Mouse (Mus musculus): ENCODE data around the gene Catip. TPM values are rescaled to one million over a fixed set of nuclear protein-coding genes. Genes with fewer than 3 reads are reported as not detected.
"Not testable (repeated sequence)": the region's sequence is repeated elsewhere in the genome, so short reads cannot be mapped to it uniquely, and the experiment has no call there.

The Catip gene
- total RNA-seq, 2 experiments from 2014 or later = 0.18 to 0.28 TPM

- intact Hi-C loops (cut with DNase I) = no loop called here
Measured at GRCm38 (mm10) chr1:74394311-74394710, 32.4 kb downstream of the Catip start.

DNA sequence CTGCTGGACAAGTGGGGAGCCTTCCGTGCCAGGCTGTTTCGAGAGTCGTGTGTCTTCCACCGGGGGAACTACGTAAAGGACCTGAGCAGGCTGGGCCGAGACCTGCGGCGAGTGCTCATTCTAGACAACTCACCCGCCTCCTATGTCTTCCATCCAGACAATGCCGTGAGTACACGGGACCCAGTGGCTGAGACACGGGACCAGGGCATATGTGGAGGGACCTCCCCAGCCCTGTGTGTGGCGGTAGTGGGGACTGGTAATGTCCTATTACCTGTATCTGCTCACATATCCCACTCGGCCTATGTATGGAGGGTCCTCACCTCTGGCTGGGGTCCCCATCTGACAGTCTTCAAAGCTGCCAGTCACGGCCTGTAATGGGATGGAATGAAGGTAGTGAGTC is 33.0 kb downstream of the Catip start:
- no peak for DNase-seq (ENCODE audit: low spot score)
- intact Hi-C loops (cut with DNase I) = no loop called here

More at GRCm38 (mm10) chr1:74394311-74394710, 32.4 kb downstream of the Catip start:
- no peak for DNase-seq (ENCODE audit: low spot score)

GRCm38 (mm10) chr1:74395290-74395689 is 33.4 kb downstream of the Catip start:
- no peak for DNase-seq (ENCODE audit: low spot score)
- intact Hi-C loops (cut with DNase I) = no loop called here

DNA sequence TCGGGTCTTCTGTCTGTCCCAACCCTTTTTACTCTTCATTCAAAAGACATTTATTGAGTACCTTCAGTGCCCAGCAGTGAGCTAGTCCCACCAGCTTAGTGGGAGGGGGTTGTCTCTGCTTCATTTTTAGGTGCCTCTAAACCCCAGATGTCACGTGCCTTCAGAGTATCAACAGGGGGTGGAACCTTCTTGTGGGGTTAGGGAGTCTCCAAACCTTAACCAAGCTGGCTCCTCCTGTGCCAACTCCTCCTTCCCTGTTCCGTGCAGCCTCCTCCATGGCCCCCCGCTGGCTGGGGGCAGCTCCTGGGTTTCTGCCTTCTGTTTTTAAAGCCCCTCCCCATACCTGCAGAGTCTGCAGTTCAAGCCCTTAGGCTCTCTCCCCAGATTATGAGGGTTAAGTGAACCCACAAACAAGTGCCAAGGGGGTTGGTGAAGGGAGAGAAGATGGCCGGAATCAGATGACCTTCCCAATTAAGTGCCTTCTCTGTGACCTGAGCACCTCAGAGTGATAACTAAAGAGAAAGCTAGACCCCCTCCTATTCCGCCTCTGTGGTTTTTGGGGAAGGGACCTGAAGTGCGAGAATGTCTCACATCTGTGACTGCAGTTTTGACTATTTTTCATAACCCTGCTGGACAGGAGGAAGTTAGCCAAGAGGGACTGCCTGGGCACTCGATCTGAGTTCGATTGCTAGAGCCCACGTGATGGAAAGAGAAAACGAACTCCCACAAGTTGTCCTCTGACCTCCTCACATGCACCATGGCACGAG is 34.7 kb downstream of the Catip start:
- intact Hi-C loops (cut with DNase I); DNase-seq (ENCODE audit: low spot score): not testable (repeated sequence)

DNA sequence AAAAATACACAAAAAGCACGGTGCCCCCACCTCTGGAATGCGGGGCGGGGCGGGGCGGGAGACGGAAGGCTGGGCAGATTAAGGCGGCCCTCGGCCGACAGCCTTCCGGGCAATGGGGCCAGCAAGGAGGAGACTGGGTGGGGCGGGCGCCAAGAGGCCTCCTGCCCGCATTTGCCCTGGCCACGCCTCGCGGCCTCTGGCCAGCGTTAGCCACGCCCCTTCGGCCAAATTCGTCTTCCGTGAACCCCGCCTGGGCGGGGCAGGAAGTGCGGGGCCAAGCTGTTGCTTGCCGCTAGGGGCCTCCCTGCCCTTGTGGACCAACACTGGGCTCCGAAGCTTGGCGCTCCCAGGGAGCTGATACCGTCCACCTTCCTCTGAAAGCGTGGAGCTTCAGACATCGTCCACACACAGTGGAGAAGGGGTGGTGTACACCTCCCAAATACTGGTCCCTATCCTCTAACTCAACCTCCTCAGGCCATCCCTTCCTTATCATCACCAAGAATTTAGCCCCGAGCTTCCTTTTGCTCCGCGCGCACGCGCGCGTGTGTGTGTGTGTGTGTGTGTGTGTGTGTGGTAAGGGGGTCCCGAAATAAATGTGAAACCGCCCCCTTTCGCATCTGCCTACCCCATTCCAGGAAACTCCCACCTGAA is 35.5 kb downstream of the Catip start:
- peak; percentile 99 for DNase-seq (ENCODE audit: low spot score)
- intact Hi-C loops (cut with DNase I) = no loop called here

DNA sequence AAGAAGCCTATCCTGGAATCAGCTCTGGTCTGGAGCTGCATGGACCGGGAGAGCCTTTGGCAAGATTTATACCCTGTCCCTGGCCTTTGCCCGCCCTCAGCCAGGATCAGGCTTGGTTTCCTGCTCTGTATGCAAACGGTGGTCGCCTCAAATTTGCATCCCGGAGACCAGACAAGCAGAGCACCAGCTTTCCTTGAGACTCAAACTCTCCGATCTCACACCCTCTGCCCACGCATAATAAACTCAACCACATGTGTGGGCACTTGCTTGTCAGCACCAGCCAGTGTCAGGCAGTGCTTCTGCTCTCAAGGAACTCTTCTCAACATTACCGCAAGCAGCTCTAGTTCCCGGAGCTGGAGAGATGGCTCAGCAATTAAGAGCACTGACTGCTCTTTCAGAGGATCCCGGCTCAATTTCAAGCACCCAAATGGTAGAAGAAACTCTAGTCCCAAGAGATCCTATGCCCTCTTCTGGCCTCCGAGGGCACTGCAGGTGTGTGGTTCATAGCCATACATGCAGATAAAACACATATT is 36.1 kb downstream of the Catip start:
- peak; percentile 44 for DNase-seq (ENCODE audit: low spot score)
- intact Hi-C loops (cut with DNase I) = loop anchor here (2.0 kb wide), 1 partner anchor 55 kb away; no protein-coding TSS in a partner anchor

GRCm38 (mm10) chr1:74400531-74400930 is 38.6 kb downstream of the Catip start:
- no peak for DNase-seq (ENCODE audit: low spot score)
- intact Hi-C loops (cut with DNase I) = no loop called here

DNA sequence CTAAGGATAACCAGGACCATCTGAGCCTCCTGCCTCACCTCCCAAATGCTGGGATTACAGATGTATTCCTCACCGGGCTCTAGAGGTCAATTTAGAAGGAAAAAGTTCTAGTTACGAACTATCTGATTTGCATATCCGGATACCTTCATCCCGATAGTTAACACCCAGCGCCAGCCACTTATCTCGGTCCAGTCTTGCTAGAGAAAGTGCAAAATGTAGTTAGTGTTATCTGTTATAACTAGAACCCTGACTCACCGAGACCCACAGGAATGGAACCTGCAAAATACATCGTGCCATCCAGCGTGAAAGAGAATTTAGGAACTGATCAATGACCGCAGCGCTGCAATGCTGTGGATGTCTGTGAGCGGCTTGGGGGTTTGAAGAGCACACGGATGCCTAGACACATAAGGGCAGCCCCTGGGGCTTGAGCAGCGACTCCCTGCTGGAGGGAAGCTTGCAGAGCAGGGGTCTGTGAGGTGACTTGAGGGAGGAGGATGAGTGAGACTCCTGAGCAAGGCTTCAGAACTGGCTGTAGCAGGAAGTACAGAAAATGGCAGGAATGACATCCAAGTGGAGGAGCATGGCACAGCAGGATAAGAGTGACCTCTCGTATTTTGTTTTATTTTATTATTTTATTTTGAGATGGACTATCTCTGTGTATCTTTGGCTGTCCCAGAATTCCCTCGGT is 39.3 kb downstream of the Catip start:
- intact Hi-C loops (cut with DNase I) = no loop called here
- no peak for DNase-seq (ENCODE audit: low spot score)

DNA sequence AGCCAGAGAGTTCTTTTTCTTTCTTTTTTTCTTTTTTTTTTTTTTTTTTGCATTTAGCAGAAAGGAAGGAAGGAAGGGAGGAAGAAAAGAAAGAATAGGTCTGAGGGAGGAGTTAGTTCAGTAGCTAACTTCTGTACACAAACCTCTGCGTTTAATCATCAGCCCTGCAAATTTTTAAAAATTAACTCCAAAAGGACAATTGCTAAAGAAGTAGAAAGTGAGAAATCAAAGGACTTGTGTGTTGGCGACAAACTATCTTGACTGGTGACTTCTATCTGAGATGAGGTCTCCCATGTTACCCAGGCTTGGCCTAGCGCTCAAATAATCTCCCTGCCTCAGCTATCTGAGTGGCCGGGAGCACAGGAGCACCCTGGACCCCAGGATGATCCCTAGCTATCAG is 42.3 kb downstream of the Catip start:
- intact Hi-C loops (cut with DNase I) = no loop called here
- no peak for DNase-seq (ENCODE audit: low spot score)

DNA sequence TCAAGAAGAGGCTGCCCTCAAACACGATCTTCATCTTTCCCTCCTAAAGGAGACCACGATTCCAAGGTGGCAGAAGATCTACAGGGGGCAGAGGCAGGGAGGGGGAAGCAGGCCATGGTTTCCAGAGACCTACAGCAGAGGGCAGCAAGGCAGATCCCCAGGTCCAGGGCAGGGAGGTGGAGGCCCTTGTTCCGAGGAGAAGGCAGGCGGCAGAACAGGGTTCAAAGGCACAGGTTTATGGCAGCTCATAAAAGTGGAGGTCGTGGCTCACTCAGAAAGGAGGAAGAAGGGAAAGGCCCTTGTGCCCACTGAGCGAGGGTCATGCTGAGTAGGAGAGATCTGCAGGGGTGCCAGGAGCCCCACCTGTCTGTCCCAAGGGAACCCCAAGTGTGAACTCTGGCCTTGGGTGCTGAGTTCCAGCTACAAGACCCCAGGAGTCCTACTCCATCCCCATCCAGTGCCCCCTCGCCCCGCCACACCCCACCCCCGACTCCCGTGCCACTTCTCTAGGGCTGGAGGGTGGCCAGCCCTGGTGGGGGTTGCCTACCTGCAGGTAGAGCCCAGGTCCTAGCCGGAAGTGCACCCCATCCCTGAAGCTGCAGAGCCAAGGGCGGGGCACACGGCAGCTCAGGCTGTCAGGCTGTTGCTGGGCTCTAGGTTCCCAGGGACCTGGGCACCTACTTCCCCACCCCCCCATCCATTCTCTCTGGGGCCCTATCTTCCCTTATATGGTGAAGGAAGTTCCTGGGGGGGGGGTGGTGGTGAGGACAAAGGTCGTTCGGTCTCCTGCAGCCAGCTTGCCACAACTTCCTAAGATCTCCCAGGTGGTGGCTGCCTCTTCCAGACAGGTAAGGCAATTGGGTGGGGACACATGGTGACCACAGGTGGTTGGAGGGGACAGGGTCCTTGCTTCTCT is 46.9 kb downstream of the Catip start, which contains the start of gene Vil1:
Gene Vil1 (plus strand): TSS at position 788 of the 916 bp plus-strand sequence.
- DNase-seq (ENCODE audit: low spot score) = no peak
- intact Hi-C loops (cut with DNase I) = no loop called here

DNA sequence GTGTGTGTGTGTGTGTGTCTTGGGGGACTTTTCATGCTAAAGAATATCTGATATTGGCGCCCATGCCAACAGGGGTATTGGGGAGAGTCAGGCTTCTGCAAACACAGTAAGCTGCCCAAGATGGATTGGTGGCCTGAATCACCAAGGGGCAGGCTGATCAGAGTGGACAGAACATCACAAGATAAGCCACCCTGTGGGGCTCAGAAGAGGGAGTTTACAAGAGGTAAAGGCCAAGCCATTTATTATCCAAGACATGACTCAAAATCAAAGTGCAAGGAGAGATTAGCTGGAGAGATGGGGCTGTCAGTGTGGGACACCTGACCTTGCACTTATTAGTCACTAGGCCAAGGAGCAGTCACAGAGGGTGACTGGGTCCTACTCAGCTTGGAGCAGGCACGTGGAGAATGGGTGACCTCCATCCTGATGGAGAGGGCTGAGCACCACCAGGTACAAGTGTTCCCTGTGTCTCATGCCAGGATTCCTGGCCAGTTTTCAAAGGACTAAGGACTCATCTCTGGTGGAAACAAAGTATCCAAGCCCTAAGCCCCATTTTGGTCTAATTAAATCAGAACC is 49.9 kb downstream of the Catip start:
- DNase-seq (ENCODE audit: low spot score) = no peak
- intact Hi-C loops (cut with DNase I) = no loop called here

- intact Hi-C loops (cut with DNase I) = no loop called here
- no peak for DNase-seq (ENCODE audit: low spot score)
Measured at GRCm38 (mm10) chr1:74412711-74413110, 50.8 kb downstream of the Catip start.

DNA sequence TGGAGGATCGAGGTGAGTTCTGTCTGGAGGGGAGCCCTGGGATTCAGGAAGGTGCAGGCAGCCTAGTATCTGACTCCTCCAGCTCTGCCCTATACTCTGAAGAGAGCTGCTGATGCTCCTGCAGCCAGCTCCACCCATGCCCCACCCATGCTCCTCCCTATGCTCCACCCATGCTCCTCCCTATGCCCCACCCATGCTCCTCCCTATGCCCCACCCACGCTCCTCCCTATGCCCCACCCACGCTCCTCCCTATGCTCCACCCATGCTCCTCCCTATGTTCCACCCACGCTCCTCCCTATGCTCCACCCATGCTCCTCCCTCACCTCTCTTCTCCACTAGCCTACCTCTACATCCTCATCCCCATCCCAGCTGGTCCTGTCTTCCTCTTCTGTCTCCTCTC is 53.2 kb downstream of the Catip start:
- intact Hi-C loops (cut with DNase I) = no loop called here
- DNase-seq (ENCODE audit: low spot score) = no peak

Small RNAs within 50 kb of the gene (microRNA-seq; reads per million reads assigned to microRNA genes)
- gene Mir26b = 27,739 reads per million, percentile 97 among the genes with 10 or more reads in this experiment

Other genes with a start within 250 kb of the Catip start
- gene Tns1, start 237.7 kb upstream of the Catip start, total RNA-seq (2021) = 100 to 1,000 TPM; 679 to 701 TPM
- gene Rufy4, start 236.6 kb upstream of the Catip start, total RNA-seq (2021) = 1 to 10 TPM; 1.1 to 1.5 TPM
- gene Cxcr2, start 208.1 kb upstream of the Catip start, total RNA-seq (2021) = under 1 TPM; 0.10 to 0.11 TPM
- gene Cxcr1, start 167.5 kb upstream of the Catip start, total RNA-seq (2021) = not detected
- 100 to 1,000 TPM; 134 to 140 TPM for gene Arpc2, start 126.0 kb upstream of the Catip start, total RNA-seq (2021)
- gene Gpbar1, start 83.6 kb upstream of the Catip start, total RNA-seq (2021) = not detected
- gene Aamp, start 77.4 kb upstream of the Catip start, total RNA-seq (2021) = 10 to 100 TPM; 87.5 to 94.8 TPM
- gene Pnkd, start 77.2 kb upstream of the Catip start, total RNA-seq (2021) = 100 to 1,000 TPM; 160 to 161 TPM
- 10 to 100 TPM; 38.4 to 41.5 TPM for gene Tmbim1, start 56.5 kb upstream of the Catip start, total RNA-seq (2021)
- gene Slc11a1, start 13.1 kb downstream of the Catip start, total RNA-seq (2021) = 1 to 10 TPM; 2.5 to 3.2 TPM
- gene Ctdsp1, start 29.4 kb downstream of the Catip start, total RNA-seq (2021) = 100 to 1,000 TPM; 123 to 139 TPM
- 1 to 10 TPM in 1 of 2 experiments, under 1 TPM in 1; 0.57 to 1.0 TPM for gene Vil1, start 47.3 kb downstream of the Catip start, total RNA-seq (2021)
- 10 to 100 TPM; 12.5 to 14.7 TPM for gene Cnot9, start 143.9 kb downstream of the Catip start, total RNA-seq (2021)
- gene Plcd4, start 180.8 kb downstream of the Catip start, total RNA-seq (2021) = not detected
- 1 to 10 TPM; 7.5 to 9.0 TPM for gene Usp37, start 182.2 kb downstream of the Catip start, total RNA-seq (2021)
- 10 to 100 TPM; 12.1 to 12.4 TPM for gene Zfp142, start 226.1 kb downstream of the Catip start, total RNA-seq (2021)
- 10 to 100 TPM; 34.5 to 36.6 TPM for gene Bcs1l, start 226.2 kb downstream of the Catip start, total RNA-seq (2021)
- 10 to 100 TPM; 16.7 to 20.4 TPM for gene Rnf25, start 239.3 kb downstream of the Catip start, total RNA-seq (2021)
- 1 to 10 TPM in 1 of 2 experiments, under 1 TPM in 1; 0.73 to 1.1 TPM for gene Stk36, start 239.3 kb downstream of the Catip start, total RNA-seq (2021)

Measured in heart, postnatal 25 days (tissue).